Mouse (Mus musculus) inflammation-experienced regulatory T-cells (primary cell): ENCODE results near the gene Zcrb1. TPM values are rescaled to one million over a fixed set of nuclear protein-coding genes. Genes with fewer than 3 reads are reported as not detected.

Experiments
- polyA plus RNA-seq, 2 experiments: library from polyadenylated mRNA; unstranded; fragments of 100-300 nt; shearing (Covaris generic); gene quantifications; one replicate each; pipeline ENCODE4 v1.2.1; 2017

Gene Zcrb1
- polyA plus RNA-seq = 10 to 100 TPM; 84.3 to 92.0 TPM

DNA sequence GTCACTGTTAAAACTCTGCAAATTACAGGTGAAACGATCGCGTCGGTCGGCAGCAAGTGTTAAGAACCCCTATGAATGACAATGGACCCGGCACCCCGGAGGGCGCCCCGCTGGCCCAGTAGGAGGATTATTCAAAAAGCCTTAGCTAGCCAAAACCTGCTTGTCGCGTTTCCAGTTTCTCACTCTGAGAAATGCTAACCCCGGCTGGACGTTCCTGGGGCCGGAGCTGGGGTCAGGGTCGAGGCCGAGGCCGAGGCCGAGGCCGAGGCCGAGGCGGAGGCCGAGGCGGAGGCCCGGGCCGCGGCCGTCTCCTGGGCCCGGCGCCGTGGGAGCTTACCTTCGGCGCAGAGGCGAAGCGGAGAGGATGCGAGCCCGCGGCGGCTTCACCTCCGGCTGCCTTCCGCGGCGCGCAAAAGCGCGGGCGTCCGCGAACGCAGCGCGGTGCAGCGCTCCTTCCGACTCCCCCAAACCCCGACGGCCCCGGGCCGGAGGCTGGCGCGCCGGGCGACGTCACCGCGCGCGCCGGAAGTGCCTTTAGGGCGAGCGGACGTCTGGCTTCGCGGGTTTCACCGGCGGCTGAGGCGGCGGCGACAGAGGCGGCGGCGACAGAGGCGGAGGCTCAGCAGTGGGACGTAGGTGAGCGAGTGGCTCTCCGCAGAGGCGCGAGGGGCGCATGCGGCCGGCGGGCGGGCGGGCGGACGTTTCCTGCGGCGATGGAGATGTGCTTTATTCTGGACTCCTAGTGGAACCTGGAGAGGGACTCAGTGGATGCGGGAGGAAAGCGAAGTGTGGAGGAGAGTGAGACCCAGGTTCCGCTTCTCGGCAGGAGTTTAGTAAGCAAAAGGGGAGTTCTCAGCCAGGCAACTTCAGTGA is at the start of gene Zcrb1, which contains the start of gene Pphln1:
Gene Zcrb1, minus strand, starts transcription at position 509 of the 873 bp plus-strand sequence.
Gene Pphln1, plus strand, starts transcription at position 525 of the 873 bp plus-strand sequence.

DNA sequence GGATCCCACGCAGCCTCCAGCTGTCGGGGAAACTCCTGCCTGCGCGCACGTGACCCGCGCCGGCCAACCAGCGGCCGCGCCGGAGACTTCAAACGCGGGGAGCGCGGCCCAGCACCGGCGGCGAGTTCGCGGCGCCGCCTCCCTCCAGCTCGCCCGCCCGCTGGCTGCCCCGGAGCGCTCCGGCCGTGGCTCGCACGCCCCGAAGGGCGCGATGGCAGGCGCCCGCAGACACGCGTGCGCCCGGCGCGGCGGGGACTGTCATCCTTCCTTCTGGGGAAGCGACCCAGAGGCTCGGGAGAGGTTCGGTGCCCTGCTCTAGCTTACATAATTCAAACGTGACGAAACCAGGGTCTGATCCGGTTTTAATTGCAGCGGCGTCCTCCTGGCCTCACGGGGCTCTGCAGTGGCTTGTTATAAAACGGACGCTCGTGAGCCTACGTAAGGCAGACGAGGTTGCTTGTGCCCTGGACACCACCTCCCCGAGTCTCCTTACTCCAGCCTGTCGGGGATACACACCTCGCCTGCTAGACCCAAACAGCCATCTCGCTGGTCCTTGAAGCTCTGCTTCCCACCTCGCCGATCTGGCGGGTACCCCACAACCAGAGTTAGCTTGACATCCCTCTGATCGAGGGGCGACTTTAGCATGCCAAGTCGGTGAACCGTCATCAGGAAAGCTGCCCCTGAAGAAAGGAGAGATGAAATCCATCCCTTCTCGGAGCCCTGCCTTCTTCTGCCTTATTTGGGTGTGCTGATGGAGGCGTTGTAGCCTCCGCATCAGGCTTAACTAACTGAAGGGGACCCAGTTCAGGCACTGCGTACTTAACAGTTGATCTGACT is 61.0 kb downstream of the Zcrb1 start, which contains the start of gene Yaf2:
Gene Yaf2, minus strand, starts transcription at position 11 of the 837 bp plus-strand sequence.

Other genes with a start within 250 kb of the Zcrb1 start
- gene Gxylt1, start 123.2 kb downstream of the Zcrb1 start, polyA plus RNA-seq = 10 to 100 TPM; 14.6 to 16.0 TPM
- 10 to 100 TPM; 57.0 to 61.4 TPM for gene Yaf2, start 61.4 kb downstream of the Zcrb1 start, polyA plus RNA-seq
- gene Pphln1, start within 50 bp of the Zcrb1 start, polyA plus RNA-seq = 10 to 100 TPM; 37.4 to 41.7 TPM
- gene Prickle1, start 197.6 kb upstream of the Zcrb1 start, polyA plus RNA-seq = 1 to 10 TPM; 4.9 to 6.1 TPM